Mouse (Mus musculus) layer of hippocampus, adult 11-12 months (tissue): ENCODE results near the gene Prnp.

Experiments
- DNase-seq: peaks from one replicate; pipeline ENCODE4 v3.0.0; 2022; ENCODE audit warnings: low spot score

Prnp gene

DNA sequence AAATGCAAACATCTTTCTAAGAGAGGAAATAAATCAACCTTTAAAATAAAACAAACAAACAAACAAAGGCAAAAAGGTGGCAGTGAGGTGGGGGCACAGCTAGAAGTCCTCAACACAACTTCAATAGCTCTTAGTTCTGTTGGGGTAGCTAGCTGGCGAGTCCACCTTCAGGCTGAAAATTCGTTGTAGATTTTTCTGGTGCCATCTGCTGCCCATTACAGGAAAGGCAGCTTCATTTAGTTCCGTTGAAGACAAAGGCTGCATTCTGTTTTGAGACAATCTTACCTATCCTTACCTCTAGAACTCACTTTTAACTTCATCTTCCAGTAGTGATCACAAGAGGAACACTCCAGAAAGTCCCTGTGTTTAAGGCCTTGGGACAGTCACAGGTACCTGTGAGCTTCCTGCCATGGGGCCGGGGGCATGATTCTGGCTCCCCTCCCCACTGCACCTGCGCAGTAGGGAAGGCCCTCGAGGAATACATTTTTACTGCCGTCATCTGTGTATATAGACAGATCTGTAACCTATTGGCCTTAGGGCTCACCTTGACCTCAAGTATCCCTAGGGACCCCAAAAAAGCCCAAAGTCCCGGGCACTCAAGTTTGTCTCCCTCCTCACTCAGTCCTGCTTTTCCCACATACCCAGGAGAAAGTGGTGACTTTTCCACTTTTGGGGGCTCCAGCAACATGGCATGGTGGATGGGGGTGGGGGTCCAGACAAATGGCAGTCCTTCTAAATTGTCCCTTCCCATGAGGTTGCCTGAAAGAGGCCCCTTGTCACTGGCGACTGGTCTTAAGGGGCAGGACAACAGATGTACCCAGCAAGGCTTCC, 40.3 kb downstream of the Prnp start:
- peak; percentile 73 for DNase-seq

DNA sequence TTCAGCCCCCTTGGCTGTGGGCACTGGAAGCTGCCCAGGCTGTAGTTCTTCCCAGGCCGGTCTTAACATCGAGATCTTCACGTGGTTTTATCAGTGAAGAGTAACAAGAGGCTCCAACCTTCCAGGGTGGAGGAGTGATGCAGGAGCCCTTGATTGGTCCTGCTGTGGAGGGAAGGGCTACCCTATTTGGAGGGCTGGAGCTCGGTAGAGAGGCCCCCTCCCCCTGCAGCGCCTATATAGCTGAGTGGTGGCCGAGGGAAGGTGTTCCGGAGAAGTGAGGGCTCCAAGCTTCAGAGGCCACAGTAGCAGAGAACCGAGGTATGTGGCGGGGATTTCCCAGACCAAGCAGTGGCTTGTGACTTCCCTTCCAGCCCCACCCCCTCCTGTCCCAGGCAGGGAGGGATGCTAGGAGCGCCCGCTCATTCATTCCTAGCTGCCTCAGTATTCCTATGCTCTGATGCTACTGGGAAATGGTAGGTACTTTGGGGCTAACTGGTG, 40.9 kb downstream of the Prnp start, which contains the start of gene Prnd:
TSS of gene Prnd (plus strand) at position 264 of the 498 bp plus-strand sequence.
- peak; percentile 2 for DNase-seq

- DNase-seq = peak; percentile 4
Observed at GRCm38 (mm10) chr2:131952456-131952855, 42.7 kb downstream of the Prnp start.

DNA sequence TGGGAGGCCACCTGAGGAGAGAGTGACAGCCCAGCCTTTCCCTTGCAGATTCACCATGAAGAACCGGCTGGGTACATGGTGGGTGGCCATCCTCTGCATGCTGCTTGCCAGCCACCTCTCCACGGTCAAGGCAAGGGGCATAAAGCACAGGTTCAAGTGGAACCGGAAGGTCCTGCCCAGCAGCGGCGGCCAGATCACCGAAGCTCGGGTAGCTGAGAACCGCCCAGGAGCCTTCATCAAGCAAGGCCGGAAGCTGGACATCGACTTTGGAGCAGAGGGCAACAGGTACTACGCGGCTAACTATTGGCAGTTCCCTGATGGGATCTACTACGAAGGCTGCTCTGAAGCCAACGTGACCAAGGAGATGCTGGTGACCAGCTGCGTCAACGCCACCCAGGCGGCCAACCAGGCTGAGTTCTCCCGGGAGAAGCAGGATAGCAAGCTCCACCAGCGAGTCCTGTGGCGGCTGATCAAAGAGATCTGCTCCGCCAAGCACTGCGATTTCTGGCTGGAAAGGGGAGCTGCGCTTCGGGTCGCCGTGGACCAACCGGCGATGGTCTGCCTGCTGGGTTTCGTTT, 43.3 kb downstream of the Prnp start:
- DNase-seq = no peak

DNA sequence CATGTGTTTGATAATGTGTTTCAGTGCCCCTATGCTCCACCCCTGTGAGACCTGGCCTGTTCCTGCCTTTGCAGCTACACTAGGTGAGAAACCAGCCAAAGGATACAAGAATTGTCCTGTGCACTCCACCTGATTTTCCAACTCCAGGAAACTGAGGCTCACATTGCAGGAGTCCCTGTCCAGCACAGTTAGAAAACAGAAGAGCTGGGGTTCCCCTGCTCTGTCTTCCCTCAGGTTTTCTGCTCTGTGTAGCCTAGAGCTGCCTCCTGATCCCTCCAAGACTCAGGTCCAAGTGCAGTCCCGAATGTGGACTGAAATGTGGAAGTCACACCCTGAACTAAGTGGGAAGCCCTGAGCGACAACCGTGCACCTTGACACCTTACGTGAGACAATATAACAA, 44.0 kb downstream of the Prnp start:
- no peak for DNase-seq

DNA sequence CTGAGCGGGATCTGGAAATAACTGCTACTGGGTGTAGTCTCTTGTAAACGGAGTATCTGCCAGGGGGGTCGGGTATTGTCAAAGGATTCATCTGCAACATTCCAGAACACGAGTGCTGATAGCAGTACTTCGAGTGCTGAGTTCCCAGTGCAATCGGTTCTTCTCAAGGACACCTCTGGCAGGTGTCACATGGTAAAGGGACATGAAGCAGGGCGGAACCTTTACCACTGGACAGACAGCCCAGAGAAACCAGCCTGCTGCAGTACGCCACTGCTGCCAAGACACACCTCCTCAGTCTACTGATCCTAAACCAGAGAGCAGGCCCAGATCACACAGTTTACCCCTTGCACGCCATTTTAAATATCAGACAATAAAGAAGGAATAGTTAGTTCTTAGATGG, 45.1 kb downstream of the Prnp start:
- no peak for DNase-seq

DNA sequence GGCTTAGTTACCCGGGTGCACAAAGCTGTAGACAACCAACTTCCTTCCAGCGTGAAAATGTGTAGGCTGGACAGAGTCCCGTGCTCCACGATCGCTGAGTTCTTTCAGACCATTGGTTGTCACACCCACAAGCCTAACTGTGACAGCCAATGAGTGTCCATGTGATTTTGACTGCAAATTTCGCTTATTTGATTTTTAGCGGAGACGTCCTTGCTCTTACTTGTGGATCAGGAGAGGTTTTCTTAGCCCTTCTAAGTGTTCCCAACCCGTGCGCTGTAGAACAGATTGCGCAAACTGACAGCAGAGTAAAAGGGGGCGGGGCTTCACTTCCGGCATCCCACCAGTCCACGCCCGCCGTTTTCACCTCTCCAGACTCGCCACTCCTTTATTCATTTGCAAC, 45.5 kb downstream of the Prnp start:
- DNase-seq = no peak

DNA sequence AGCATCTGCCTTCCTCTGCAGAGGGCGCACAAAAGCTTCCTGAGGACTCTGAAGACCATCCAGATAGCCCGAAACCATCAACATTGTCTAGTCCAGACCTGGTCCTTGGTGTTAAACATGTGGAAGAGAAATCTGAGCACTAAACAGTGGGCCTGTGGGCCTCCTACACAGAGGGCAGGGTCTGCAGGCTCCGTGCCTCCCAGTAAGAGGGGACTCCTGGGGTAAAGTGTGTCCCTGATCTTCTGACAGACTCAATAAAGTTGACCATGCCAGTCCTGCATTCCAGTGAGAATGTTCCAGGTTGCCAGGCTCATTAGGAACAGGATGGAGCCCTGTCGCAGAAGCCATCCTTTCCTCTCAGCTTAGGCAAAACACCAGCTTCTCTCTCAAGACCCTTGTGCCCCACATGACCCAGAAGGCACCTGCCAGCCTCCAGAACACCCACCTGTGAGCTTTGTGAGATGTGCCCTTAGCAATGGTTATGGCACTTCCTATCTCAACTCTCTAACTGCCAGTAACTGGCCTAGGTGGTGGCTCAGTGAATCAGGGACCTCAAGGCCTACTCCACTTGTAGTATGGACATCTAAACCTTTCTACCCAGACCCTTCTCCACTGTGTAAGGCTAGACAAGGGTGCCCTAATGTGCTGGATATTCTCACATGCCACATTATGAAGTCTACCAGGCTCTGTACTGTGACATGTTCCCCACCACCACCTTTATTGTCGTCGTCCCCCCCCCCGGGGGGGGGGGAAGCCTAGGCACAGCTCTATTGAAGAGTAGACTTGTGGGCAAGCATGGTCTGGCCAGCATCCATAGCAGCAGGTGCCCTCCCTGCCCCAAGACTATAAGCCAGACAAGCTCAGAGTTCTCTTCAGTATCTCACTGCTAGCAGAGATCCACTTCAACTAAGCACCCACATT, 46.9 kb downstream of the Prnp start:
- DNase-seq = no peak

DNA sequence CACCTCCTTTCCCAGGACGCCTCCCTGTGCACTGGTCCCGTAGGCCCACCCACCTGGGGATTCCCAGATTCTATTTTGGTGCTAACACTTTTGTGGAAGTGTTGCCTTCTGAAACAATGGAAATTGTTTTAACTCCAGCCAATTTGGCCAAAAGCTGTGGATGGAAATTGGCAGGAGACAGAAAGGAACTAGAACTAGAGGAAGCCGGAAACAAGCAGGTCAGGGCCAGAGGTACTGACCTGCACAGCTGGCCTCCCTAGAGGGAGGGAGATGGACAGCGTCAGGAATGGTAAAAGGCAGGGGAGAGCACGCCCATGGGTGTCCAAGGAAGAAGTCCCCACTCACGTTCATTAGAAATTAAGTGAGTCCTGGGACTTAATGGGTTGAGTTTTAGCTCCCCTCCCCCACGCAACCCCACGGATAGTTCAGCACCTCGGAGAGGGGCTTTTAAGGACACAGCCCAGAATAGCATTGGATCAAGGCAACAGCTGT, 48.0 kb downstream of the Prnp start:
- no peak for DNase-seq

DNA sequence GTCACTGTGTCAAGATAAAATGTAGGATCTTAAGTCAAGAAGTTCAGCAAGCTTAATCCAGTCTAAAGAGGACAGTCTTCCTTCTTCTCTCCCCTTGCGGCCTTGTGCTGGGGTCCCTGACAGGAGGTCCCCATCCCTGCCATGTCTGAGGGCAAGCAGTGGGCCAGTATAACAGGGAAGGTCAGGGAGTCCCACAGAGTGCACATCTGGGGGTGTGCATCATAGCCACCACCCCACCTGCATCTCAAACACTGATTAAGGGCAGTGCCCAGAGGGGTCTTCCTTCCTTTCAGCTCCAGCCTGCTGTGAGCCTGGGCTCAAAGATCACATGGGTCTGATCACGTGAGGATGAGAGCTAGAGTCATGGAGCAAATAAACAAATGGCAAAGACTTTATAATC, 51.9 kb downstream of the Prnp start:
- no peak for DNase-seq

GRCm38 (mm10) chr2:131970597-131970996, 60.9 kb downstream of the Prnp start:
- DNase-seq = no peak

DNA sequence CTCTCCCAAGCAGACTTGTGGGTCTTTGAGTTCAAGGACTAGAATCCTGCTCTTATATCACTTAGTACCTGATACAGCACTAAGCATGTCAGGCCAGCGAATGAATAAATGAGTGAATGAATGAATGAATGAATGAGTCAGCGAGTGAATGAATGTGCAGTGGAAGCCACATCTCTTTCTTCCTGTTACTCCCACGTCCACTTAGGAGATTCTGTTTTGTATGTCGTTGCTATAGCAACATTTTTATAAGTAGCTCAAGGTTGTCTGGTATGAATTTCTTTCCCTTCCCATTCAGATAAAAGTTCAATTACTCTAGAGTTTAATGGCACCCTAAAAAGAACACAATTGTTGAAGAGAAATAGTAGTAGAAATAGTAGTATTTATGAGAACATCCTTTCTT, 61.4 kb downstream of the Prnp start:
- no peak for DNase-seq

- no peak for DNase-seq
Observed at GRCm38 (mm10) chr2:131976663-131977062, 66.9 kb downstream of the Prnp start.

DNA sequence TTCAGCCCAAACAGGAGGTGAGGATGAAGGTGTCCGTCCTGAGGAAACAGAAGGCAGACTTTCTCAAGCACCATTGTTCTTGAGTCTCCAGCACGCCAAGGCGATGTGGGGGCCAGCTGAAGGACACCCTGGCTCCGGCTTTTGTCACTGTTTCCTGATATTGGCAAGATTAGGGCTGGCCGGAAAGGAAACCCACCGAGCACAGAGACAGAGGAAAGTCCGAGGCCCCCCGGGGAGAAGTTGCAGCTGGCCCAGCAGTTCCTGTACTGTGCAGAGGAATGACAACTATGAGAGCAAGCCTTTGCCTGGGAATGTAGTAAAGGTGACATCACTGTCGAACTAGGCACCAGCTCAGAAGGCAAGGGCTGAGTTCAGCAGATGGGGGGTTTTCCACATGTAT, 71.1 kb downstream of the Prnp start:
- DNase-seq = no peak

DNA sequence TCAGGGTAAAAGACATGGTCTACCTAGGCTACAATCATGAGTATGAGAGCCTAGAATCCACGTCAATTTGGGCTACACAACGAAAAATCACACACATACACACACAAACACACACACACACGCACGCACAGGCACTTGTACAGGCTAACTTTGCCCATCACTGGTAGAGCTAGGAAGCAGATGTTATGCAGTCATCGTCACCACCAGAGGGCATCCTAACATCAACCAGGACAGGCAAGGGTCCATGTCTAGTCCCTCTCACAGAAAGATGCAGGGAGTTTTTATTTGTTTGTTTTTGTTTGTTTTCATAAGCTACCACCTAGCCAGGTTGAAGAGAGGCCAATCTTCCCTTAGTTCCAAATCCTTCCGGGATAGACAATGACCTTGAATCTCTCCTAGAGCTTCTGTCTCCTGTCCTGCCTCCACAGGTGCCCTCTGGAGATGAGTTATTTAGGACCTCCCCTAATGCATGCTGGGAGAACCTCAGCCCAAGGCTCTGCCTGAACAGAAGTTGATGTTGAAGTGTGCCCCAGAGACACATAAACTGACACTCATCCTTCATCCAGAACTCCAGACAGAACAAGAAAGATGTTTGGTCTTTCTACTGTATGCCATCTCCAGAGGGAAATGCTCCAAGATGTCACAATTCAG, 72.9 kb downstream of the Prnp start:
- DNase-seq = peak; percentile 74

DNA sequence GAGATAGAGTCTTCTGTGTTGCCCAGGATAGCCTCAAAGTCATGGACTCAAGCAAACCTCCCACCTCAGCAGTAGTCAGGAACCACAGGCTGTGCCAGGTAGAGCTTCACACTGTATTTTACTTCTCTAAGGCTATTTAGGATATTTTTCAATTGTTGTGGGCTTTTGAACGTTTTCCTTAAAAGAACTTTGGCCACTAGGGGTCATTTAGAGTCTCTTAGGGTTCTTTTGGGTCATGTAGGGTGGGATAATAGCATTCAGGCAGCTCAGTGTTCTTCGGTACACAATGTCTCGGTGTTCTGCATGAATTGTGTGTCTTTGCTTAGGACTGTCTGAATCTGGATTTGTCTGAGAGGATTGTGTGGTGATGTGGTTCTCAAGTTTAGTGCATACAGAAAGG, 78.2 kb downstream of the Prnp start:
- DNase-seq = no peak
